Mouse (Mus musculus) spleen, adult 2 months (tissue): ENCODE measurements around the gene Nmrk2.

Experiments
- CTCF ChIP-seq: fragments of 200-500 bp; IDR thresholded peaks from 2 replicates; pipeline ENCODE4 v1.5.1; 2011; ENCODE audit warnings: mild to moderate bottlenecking, inconsistent platforms; ENCODE audit not compliant: insufficient read depth, insufficient read length, insufficient replicate concordance; ENCODE audit errors: extremely low read depth
- POLR2A ChIP-seq: fragments of 200-500 bp; IDR thresholded peaks from 2 replicates; pipeline ENCODE4 v1.6.1; 2011; ENCODE audit warnings: low read depth, low read length, inconsistent platforms

DNA sequence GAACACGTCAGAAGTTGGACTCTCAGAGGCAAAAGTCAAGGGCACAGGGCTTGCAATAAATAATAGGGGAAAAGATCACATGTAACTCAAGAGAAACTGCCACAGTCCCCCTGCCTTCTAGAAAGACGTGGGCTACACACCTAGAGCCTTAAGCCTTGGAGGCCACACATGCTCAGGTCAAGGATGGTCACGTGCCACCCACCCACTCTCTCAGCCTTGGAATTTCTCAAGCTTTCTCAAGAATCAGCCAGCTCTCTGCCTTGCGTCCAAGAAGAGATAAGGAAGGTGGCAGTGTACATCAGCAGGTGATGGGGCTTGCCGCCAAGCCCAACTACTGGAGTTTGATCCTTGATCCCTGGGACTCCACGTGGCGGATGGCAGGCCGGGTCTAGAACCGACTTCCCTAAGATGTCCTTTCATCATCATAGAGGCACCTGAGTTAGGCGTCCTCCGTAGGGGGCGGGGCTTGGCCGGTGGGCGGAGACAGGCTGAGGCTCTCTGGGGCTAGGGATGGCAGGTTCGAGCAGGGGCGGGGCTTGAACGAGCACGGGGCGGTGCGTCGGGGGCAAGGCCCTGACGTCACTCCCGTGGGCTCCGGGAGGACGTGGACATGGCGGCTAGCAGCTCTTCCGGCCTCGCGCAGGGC, 30.9 kb upstream of the Nmrk2 start, which contains the start of gene Zfr2:
- TF ChIP-seq POLR2A (peak; percentile 14; the same call in 1 of the 2 replicates), CTCF (no peak)
